Mouse (Mus musculus) myocyte (in vitro differentiated cells): ENCODE data around the gene Zpld1.

Experiments
- MAX ChIP-seq: IDR thresholded peaks from one replicate; pipeline ENCODE4 v1.6.1; 2011; ENCODE audit warnings: low read depth, mild to moderate bottlenecking, control low read depth
- MYOD1 ChIP-seq, 3 experiments: IDR thresholded peaks; one replicate each; pipeline ENCODE4 v1.6.1; 2011; ENCODE audit warnings: control low read depth in 2 of 3, low read depth in 2 of 3, mild to moderate bottlenecking in 2 of 3, moderate library complexity in 1 of 3; ENCODE audit not compliant: insufficient read length in 2 of 3, control insufficient read depth in 1 of 3
- POLR2A ChIP-seq: IDR thresholded peaks from one replicate; pipeline ENCODE4 v1.6.1; 2011; ENCODE audit warnings: low read depth, mild to moderate bottlenecking, control low read depth, moderate library complexity; ENCODE audit not compliant: insufficient read length
- POLR2AphosphoS2 ChIP-seq: IDR thresholded peaks from one replicate; pipeline ENCODE4 v1.6.1; 2011; ENCODE audit warnings: low read depth, control low read depth; ENCODE audit not compliant: insufficient read length
- REST ChIP-seq: IDR thresholded peaks from one replicate; pipeline ENCODE4 v1.6.1; 2011; ENCODE audit warnings: mild to moderate bottlenecking, control low read depth, moderate library complexity; ENCODE audit not compliant: insufficient read depth, insufficient read length
- TCF3 ChIP-seq: IDR thresholded peaks from one replicate; pipeline ENCODE4 v1.6.1; 2011; ENCODE audit warnings: low read depth, control low read depth; ENCODE audit not compliant: insufficient read length
- USF1 ChIP-seq: IDR thresholded peaks from one replicate; pipeline ENCODE4 v1.6.1; 2011; ENCODE audit warnings: low read depth, mild to moderate bottlenecking, control low read depth, moderate library complexity

DNA sequence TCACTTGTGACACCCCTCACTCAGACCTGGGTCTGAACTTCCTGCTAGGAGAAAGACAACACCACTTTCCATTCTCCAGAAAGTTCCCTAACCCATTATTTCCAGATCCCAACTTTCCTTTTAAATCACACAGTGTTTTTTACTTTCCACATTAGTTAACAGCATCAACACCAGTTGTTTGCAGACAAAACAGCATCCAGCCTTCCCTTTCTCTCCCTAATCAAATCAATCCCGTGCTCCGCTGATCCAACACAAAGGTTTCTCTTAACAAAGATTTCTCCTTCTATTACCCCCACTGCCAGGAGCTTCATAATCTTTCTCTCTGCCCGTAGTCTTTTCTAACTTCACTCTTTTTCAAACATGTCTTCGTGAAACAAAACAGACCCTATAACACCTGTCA lies 32.5 kb downstream of the Zpld1 start:
- TF ChIP-seq POLR2AphosphoS2 (no peak), REST (no peak), POLR2A (no peak), MYOD1 (IDR thresholded peaks at IDR 0.05; ENCODE audit: control insufficient read depth in 1 of 3, insufficient read length in 2 of 3, low read depth in 2 of 3) (no peak), USF1 (no peak), TCF3 (no peak), MAX (no peak)
